Mouse (Mus musculus) T-helper 17 cell (primary cell): ENCODE results near the gene Ccdc14.
"Not testable (repeated sequence)": the region's sequence is repeated elsewhere in the genome, so short reads cannot be mapped to it uniquely, and the experiment has no call there.

Experiments
- in situ Hi-C, 2 experiments: fragments of 300-600 bp; cut with MboI, MseI; formaldehyde crosslinking; loops; 1 replicate in 1 of 2; 2 replicates in 1 of 2; pipeline ENCODE4 v1.15.1; 2025; ENCODE audit warnings: high pct_unique_total_duplicates in 2 of 2

Ccdc14 gene

DNA sequence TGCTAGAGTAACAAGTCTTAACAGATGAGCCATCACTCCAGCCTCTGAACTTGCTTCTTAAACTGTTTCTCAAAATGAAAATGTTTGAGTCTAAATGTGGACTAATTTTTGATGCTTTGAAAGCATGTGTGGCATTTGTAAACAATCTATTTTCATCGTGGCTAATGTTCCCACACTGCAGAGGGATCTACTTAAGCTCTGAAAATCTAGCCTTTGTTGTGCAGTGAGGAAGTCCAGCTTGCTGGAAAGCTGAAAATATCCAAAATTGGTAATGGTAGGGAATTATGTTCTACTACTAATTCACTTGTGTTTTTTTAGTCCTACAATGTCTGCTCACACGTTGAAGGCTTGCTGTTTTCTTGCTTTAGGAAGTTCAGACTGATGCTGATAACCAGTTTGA is 15.6 kb downstream of the Ccdc14 start:
- in situ Hi-C loops, result no loop called here

DNA sequence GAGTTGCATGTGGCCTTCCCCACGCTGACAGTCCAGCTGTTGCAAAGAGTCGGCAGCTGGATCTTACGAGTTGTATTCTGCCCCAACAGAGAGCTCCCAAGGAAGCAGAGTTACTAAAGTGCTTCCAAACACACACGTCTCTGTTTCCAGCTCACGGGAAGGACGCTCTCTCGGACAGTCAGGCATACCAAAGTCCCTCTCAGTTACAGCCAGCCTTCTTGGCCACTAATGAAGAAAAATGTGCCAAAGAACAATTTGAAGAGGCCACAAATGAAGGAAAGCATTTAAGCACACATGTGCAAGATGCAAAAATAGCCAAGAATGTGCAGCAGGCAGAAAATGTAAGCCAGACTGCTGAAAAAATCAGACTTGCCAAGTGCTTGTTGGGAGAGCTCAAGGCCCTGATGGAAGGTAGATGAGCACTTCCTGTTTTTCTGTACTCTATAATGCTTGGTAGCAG is 16.1 kb downstream of the Ccdc14 start:
- in situ Hi-C loops, result no loop called here

DNA sequence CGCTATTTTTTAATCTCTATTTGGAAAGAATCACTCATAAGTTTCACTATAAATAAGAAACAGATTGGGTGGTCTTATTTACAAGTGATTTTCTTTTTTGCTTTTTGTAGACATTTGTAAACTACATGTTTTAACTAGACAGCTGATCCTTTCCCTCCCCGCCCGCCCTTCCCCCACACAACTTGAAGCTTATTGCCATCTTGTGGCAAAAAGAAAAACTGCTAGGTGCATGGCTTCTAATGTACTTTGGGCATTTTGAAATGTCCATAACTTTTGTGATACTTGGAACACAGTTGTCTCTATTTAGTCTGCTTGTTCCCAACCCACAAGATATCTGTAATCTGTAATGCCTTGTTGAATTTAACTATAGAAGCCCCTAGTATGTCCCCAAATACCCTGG is 21.1 kb downstream of the Ccdc14 start:
- in situ Hi-C loops, result no loop called here

DNA sequence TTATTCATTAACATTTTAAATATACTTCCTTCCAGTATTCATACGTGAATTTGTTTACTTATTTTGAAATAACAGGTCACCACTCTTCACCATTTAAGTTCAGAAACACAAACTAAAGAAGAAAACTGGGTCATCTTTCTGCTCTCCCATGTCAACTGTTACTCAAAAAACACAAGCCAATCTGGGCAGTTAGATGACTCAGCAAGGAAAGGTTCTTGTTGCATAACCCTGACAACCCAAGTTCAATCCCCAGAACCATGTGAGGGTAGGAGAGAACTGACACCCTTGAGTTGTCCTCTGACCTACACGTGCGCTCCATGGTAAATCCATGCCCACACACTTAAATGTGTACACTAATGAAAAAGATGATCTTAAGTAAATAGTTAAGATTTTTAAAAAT is 34.7 kb downstream of the Ccdc14 start:
- in situ Hi-C loops, result no loop called here

DNA sequence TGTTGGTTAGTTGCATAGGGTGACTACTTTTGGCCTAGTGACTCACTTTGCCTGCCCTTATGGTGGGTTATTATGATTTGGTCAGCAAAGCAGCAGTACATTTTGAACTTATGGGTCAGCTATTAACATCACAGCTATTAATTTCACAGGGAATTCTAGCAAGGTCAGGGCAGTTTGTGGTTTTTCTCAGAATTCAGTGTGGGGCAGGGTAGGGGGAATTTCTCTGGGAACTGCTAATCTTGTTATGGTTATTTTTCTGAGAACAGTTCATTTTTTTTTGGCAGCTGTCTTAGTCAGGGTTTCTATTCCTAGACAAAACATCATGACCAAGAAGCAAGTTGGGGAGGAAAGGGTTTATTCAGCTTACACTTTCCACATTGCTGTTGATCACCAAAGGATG is 38.2 kb downstream of the Ccdc14 start:
- in situ Hi-C loops, result not testable (repeated sequence)

DNA sequence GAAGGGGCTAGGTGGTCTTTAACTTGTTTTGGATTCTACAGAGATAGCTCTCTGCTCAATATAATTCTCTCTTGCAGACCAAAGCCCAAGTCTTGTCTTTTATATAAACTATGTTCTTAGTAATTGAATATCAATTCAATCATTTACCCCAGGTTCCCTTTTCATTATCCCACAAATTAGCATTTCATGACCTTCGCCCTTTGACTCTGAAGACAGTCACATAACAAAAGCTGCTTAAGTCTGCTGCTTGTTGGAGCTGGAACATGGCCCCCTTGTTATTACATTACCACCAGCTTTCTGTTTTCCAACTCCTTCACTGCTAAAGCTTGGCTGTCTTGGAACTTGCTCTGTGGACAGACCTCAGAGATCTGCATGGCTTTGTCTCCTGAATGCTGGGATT is 39.0 kb downstream of the Ccdc14 start:
- in situ Hi-C loops, result no loop called here

DNA sequence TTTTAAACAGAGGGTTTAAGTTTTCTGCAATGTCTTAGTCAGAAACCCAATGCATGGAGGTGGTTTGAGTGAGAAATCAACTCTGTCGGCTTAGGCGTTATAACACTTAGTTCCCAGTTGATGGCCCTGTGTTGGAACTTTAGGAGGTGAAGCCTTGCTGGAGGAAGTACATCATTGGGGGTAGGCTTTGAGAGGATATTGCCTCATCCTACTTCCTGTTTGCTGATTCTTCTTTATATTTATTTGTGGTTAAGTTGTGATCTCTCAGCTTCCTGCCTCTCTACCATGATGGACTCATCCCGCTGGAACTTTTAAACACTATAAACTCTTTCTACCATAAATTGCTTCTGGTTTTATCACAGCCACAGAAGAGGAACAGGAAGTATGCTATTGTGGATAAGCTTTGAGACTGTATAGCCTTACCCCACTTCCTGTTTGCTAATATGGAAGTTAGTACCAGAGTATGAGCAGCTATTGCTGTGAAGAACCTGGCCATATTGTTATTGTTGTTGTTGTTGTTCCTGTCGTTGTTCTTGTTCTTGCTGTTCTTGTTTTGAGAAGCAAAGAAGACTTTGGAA is 48.3 kb downstream of the Ccdc14 start:
- in situ Hi-C loops, result no loop called here

DNA sequence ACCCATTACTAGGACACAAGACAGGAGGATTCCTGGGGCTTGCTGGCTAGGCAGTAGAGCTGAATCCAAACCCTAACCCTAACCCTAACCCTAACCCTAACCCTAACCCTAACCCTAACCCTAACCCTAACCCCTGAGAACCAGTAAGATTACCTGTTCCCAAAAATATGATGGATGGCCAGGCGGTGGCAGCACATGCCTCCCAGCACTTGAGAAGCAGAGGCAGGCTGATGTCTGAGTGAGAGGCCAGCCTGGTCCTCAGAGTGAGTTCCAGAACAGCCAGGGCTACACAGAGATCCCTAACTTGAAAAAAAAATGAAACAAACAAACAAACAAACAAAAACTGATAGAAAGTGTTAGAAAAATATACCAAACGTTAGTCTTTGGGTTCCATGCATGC is 52.5 kb downstream of the Ccdc14 start:
- in situ Hi-C loops, result no loop called here

DNA sequence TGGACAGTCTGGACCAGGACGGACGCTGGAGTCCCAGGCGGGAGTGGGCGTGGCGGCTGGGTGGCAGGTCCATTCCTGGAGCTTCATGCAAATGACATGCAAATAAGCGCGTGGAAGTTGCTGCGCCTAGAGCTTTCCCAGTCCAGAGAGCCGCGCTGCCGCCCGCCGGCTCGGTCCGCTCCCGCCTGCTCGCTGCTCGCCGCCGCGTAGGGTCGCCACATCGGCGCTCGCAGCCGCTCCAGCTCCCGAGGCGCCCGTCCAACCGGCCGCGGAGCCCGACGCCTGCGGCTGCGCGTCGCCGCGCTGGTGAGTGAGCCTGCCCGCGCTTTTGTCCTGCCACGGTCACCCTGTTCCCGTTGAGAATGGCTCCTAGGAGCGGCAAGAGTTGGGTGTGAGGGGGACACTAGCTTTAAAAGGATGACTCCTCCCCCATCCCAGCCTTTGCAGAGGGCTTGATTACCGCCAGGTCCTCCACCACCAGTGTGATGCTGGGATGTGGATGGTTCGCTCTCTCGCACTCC is 54.7 kb downstream of the Ccdc14 start, which contains the start of gene Mylk:
Mylk (plus strand) TSS at position 146 of the 521 bp plus-strand sequence.
- in situ Hi-C loops, result no loop called here

DNA sequence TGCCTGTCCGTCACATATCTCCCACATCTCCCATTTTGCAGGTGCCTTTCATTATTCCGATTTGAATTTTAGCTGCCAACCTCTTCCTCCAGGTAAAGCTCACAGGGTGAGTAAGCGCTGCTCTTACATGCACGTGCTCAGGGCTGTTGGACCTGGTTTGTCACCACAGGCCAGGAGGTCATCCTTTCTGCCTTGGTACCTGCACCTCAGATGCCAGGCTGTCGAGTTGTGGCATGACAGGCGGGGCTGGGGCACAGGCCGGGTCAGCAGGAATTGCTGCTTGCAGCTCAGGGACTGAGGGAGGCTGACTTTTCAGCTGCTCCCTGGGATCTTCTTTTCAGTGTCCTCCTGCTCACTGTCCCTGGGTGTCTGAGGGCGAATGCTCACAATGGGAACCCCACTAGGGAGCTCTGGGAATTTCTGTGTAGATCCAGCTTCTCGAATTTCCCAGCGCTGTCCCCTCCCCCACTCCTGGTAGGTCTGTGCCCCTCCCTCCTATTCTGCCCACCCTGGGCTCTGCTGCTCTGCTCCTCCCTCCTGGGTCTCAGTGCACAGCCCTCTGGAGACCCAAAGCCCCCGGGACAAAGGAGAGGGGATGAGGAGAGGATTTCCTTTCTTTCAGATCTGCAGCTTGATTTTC is 57.8 kb downstream of the Ccdc14 start:
- in situ Hi-C loops, result no loop called here

DNA sequence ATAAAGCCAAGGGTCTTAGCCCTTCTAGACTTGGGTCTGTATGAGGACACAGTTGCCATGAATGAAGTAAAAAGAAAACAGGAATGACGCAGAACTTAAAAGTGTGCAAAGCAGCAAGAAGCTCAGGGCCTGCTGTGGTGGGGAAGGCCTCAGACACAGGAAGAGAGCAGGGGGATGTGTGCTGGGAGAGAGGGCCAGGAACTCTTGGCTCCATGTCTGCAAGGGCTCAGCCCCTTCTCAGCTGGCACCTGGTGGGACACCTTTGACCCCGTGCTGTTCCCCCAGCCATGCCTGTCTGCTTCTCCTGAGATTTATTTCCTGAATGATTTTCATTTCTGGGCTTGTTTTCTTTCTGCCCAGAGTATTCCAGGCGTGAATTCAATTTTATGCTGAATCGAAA is 59.1 kb downstream of the Ccdc14 start:
- in situ Hi-C loops, result no loop called here

DNA sequence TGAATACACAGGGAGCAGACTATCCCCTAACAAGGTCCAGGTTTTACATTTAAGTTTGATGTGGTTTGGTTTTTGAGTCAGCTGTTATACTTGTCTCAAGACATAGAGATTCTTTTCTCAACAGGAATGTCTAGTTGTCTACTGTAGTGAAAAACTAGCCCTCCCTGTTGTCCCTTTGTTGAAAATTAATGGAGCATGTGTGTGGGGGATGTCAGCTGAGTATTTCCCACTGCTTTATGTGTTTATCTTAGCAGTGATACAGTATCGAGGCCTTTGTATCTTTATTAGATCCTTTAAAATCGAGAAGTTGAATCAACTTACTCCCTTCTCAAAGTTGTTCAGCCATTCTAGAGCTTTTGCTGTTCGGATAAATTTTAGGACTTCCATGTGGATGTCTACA is 61.6 kb downstream of the Ccdc14 start:
- in situ Hi-C loops, result no loop called here

DNA sequence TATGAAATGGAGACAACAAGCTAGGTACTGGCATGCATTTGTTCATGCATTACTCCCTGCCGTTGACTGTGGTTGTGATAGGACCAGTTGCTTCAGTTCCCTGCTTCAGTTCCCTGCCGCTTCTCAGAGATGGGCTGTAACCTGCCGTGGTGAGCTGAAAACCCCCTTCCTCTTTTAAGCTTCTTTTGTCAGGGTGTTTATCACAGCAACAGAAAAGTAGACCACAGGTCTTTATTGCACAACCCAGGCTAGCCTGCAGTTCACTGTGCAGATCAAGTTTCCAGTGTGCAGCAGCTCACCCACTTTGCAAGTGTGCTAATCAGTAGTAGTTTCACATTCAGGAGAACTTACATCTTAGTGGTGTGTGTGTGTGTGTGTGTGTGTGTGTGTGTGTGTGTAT is 62.6 kb downstream of the Ccdc14 start:
- in situ Hi-C loops, result no loop called here

DNA sequence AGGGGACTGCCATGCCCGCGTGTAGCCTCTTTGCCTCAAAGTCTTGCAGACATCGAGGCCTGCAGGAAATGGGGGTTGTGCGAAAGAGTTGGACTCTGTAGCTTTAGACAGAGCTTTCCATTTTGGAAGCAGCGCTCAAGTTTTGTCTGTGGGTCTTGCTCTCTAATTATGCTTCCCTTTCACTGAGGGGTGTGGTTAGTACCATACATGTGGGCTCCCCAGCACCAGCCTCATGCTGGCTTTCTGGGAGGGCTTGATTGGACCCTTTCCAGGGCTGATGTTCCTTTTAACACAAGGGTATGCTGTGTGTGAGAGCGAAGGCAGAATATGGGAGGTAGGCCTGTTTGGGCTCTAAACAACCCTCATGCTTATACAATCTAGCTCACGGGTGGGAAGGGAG is 66.6 kb downstream of the Ccdc14 start:
- in situ Hi-C loops, result no loop called here

DNA sequence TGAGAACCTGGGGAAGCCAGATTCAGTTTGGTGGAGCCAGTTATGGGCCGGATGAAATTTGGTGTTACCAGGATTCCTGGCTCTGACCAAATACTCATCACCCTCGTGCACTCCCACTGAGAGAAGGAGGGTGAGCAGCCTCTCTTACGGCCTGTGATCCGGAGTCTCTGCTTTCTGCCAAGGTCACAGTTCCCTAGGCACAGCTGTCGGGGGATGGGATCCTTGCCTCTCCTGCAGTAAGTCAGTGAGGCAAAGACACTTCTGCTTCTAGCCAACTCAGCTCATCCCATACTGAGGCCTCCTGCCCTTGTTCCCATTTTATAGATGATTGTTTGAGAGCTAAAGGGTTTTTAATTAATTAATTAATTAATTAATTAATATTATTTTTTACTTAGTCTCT is 67.8 kb downstream of the Ccdc14 start:
- in situ Hi-C loops, result no loop called here

DNA sequence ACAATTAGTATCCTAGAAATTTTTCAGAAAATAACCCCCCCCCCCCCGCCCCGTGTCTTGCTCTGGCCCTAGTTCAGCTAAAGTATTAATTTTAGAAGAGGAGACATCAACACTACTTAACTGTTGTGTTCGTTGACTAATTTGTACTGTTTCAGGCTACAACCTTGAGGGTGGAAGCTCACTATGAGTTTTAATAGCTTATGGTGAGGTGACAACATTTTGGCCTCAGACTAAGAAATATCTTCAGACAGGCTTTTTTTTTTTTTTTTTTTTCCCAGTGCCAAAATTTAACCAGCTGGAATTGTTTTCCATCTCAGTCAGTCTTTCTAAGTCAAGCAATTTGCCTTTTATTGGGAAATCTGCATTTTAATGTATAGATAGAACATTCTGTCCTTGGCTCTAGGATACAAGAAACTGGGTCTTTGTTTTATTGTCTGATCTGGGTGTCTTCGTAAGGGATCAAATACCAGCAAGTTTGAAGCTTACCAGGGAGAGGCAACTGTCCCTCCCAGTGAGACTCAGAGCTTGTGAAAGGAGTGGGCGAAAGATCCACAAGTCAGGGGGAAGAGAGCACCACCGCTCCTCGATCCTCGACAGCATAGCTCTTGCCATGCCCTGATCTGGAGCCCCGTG is 73.7 kb downstream of the Ccdc14 start:
- in situ Hi-C loops, result loop anchor here in 1 of 2 experiments (5.0 kb wide), 1 partner anchor 107 kb away; no protein-coding TSS in a partner anchor

DNA sequence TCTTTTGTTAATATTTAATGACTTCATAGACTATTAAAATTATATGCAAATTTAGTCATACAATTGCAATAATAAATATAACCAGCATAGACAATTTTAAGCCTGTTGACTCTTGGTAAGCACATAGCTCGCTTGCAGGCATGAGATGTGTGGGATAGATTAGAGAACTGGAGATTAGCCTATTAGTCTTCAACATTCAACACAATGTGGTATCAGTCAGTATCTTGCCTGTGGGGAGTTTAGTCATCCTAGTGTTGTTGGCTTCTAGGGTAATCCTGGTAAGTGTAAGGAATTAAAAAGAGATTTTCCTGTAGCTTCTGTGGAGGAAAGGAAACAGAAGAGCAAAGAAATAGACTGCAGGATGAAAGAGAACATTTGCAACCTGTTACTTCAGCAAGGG is 75.2 kb downstream of the Ccdc14 start:
- in situ Hi-C loops, result no loop called here

DNA sequence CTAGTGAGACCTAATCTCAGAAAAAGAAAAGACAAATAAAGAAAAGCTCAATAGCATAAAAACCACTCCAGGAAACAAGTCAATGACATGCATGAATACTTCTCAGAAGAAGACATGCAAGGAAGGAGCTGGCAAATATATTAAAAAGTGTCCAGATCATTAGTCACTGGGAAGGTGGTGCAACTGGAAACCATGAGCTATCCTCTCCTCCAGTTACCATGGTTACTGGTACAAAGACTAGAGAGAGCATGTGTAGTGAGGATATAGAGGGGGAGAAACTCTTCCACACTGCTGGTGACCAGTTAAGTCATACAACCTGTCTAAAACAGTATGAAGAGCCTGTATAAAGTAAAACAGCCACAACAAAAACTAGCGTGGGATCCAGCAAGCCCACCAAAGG is 75.8 kb downstream of the Ccdc14 start:
- in situ Hi-C loops, result no loop called here

DNA sequence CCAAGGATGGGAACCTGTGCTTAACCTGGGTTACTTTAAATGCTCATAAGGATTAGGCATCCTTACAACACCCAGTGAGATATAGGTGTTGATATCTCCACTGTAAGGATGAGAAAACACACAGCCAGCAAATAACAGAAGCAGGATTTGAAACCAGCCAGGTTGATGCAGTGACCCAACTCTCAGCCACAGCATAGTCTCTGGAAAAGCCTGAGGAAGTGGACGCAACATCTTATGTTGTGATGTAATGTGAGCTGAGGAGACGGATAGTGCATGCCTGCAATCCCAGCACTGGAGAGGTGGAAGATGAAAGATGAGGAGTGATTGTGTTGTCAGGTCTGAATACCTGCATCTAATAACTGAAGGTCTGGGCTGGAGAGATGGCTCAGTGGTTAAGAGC is 77.0 kb downstream of the Ccdc14 start:
- in situ Hi-C loops, result no loop called here

DNA sequence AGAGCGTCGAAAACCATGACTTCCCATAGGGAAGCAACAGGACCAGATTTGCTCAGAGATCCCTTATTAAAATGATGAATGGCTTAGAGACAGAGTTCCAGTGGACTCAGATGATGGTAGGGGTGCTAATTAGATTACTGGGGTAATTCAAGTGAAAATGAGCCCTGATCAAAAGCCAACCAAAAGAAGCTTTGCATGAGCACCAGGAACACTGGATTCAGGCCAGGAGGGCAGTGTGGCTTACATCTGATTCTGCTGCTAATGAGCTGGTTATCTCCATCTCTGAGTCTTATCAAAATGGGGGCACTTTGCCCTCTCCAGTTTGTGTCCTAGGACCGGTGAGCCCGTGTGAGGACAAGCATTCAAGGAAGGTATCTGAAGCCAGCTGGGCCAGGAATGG is 78.0 kb downstream of the Ccdc14 start:
- in situ Hi-C loops, result no loop called here

DNA sequence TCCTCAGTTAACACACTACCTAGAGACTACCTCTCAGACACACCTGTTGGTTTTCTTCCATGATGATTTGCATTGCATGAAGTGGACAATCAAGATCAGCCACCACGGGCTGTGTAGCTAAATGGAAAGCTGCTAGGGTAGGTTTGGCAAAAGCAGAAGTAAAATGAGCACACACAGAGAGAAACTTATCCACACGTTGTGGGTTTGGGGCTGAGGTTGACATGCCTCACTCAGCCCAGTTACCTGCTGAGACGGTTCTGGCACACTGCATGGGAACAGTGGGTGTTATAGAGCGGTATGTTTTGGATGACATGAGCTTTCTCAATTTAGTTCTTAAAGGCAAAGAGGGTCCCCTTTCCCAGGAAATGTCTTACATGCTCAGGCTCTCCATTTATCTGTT is 79.7 kb downstream of the Ccdc14 start:
- in situ Hi-C loops, result no loop called here

DNA sequence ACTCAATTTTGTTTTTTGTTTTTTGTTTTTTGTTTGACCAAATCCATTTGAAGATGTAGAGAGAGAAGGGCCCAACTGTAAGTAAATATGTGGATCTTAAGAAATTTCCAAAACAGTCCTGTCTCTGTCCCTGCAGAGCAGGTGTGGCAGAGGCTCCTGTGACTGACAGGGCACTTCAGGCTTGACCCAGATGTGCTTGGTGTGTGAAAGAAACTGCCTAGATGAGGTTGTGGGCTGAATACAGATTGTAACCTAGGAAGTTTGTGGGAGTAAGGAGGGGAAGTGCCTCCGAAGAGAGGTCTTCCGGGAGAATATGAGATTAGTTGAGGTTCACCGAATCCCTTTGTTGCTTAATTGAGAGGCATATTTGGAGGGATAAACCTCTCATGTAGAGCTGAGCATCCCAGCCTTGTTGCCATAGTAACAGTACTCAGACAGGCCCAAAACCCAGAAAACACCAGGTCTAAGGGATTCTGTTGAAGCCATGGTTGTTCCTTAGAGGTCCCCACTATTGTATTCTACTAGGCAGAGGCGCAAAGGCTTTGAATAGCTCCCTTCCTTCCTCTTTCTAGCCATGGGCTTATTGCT is 82.1 kb downstream of the Ccdc14 start:
- in situ Hi-C loops, result no loop called here
